Mouse (Mus musculus): ENCODE results near the gene Prx. TPM values are rescaled to one million over a fixed set of nuclear protein-coding genes. Genes with fewer than 3 reads are reported as not detected.

Prx gene
- polyA plus RNA-seq, 1 experiment from 2014 or later: 1.5 TPM

DNA sequence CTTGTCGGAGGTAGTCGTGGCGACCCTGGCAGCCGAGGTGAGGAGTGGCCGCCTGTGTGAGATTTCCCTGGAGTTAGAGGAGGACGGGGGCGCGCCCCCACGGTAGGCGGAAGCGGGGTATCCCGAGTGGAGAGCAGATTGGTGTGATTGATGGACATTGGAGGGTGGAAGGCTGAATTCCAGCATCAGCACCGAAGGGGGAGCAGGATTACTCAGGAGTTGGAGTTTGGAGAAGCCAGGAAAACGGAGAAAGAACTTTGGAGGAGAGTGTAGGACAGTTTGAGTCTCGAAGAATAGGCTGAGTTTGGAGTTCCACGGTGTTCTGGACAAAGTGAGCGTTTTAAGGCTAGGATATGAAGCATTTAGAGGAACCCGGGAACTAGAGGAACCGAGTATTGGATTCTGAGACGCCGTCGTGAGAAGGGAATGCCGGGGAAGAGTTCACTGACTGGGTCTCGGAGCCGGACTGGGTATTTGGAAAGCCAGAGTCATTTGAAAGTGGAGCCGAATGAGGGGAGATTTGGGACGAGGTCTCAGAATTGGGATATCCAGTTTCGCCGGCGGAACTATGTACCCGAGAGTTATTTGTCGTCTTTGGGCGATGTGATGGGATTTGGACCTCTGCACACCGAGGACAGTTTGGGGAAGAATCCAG, 25.2 kb upstream of the Prx start:
- Histone ChIP-seq H3K4me3 (peak overlapping the region; percentile 74), H3K27me3 (no peaks in the 10 kb centered on the region), H3K27ac (peak overlapping the region; percentile 75), H3K36me3 (ENCODE audit: poor library complexity, severe bottlenecking) (peaks cover 17% of the 10 kb centered on the region), H3K4me2 (peak overlapping the region; percentile 71), H3K9ac (peak overlapping the region; percentile 70), H3K4me1 (0 out of 2 replicates have a peak, but pooled peaks cover 14% of the 10 kb centered on the region), H3K9me3 (replicated peaks) (no peaks in the 10 kb centered on the region)
- under 1% methylated on average over 34 of the region's 34 CpGs for WGBS
- ATAC-seq: no peak

- ATAC-seq: peak; percentile 94
- Histone ChIP-seq H3K27me3 (no peaks in the 10 kb centered on the region), H3K9me3 (replicated peaks) (no peaks in the 10 kb centered on the region), H3K4me2 (peak overlapping the region; percentile 71), H3K36me3 (ENCODE audit: poor library complexity, severe bottlenecking) (peaks cover 17% of the 10 kb centered on the region), H3K4me1 (0 out of 2 replicates have a peak, but pooled peaks cover 14% of the 10 kb centered on the region), H3K9ac (peak overlapping the region; percentile 70), H3K4me3 (peak overlapping the region; percentile 74), H3K27ac (peak overlapping the region; percentile 75)
- 0% methylated on average over 23 of the region's 23 CpGs for WGBS
Observed at GRCm38 (mm10) chr7:27474490-27474954, 24.6 kb upstream of the Prx start.

- no peaks in the 10 kb centered on the region for H3K9me3 ChIP-seq (replicated peaks)
- H3K4me1 ChIP-seq: 0 out of 2 replicates have a peak, but pooled peaks cover 14% of the 10 kb centered on the region
- no peak overlapping the region for H3K9ac ChIP-seq
- H3K36me3 ChIP-seq (ENCODE audit: poor library complexity, severe bottlenecking): peaks cover 17% of the 10 kb centered on the region
- no peak overlapping the region for H3K27ac ChIP-seq
- peak overlapping the region; percentile 71 for H3K4me2 ChIP-seq
- no peak overlapping the region for H3K4me3 ChIP-seq
- H3K27me3 ChIP-seq: no peaks in the 10 kb centered on the region
- 97% methylated on average over 2 of the region's 2 CpGs for WGBS
- no peak for ATAC-seq
Observed at GRCm38 (mm10) chr7:27475596-27475995, 23.5 kb upstream of the Prx start.

DNA sequence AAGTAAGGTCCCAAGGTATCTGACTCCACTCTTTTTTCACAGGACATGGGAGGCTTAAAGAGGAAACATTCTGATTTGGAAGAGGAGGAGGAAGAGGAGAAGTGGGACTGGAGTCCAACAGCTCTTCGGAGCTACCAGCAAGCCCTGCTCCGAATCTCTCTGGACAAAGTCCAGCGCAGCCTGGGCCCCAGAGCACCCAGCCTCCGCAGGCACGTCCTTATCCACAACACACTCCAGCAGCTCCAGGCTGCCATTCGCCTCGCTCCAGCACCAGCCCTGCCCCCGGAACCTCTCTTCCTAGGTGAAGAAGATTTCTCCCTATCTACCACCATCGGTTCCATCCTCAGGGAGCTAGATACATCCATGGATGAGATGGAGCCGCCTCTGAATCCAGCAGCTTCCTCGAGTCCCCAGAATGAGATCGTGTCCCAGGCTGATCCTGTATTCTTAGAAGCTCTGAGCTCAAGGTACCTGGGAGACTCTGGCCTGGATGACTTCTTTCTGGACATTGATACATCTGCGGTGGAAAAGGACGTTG, 23.0 kb upstream of the Prx start:
- Histone ChIP-seq H3K4me2 (no peak overlapping the region), H3K27ac (no peak overlapping the region), H3K27me3 (no peaks in the 10 kb centered on the region), H3K9me3 (replicated peaks) (no peaks in the 10 kb centered on the region), H3K4me1 (peaks cover 14% of the 10 kb centered on the region; the same call in 1 of the 2 replicates), H3K4me3 (no peak overlapping the region), H3K36me3 (ENCODE audit: poor library complexity, severe bottlenecking) (peaks cover 17% of the 10 kb centered on the region), H3K9ac (0 out of 2 replicates have a peak overlapping the region, but pooled peaks have one; percentile 16)
- WGBS: 97% methylated on average over 14 of the region's 14 CpGs
- no peak for ATAC-seq

DNA sequence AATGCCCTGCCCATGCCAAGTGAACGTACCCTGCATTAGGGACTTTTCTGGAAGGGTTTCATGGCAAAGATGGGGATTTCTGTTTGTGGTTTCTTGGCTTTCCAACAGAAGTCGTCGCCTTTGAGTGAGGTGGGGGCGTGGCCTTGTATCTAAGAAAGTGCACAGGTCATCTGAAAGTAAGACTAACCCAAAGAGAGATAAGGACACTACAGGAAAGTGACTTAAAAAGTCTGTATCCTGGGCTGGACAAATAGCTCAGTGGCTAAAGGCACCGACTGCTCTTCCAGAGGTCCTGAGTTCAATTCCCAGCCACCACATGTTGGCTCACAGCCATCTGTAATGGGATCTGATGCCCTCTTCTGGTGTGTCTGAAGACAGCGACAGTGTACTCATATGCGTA, 20.6 kb upstream of the Prx start:
- no peak overlapping the region for H3K4me3 ChIP-seq
- 86% methylated on average over 7 of the region's 7 CpGs for WGBS
- H3K27me3 ChIP-seq: no peaks in the 10 kb centered on the region
- H3K27ac ChIP-seq: no peak overlapping the region
- no peak overlapping the region for H3K4me2 ChIP-seq
- ATAC-seq: no peak
- H3K9ac ChIP-seq: no peak overlapping the region
- H3K4me1 ChIP-seq: peaks cover 18% of the 10 kb centered on the region
- H3K36me3 ChIP-seq (ENCODE audit: poor library complexity, severe bottlenecking): peaks cover 17% of the 10 kb centered on the region
- no peaks in the 10 kb centered on the region for H3K9me3 ChIP-seq (replicated peaks)

DNA sequence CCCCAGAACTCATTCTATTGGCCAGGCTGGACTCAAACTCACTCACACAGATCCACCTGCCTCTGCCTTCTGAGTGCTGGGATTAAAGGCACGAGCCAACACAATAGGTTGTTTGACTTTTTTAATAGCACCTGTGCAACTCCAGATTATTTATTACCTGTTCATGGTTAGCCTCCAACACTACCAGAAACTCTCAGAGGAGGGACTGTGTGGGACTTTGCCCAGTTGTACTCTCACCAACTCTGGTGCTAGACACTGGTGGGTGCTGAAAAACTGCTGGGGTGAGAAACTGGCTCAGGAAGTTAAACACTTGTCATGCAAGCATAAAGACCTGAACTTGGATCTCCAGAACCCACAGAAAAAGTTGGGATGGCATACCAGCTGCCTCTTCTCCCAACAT, 19.4 kb upstream of the Prx start:
- Histone ChIP-seq H3K4me3 (no peak overlapping the region), H3K36me3 (ENCODE audit: poor library complexity, severe bottlenecking) (peaks cover 17% of the 10 kb centered on the region), H3K27me3 (no peaks in the 10 kb centered on the region), H3K27ac (no peak overlapping the region), H3K9ac (no peak overlapping the region), H3K4me1 (peaks cover 18% of the 10 kb centered on the region), H3K4me2 (no peak overlapping the region), H3K9me3 (replicated peaks) (no peaks in the 10 kb centered on the region)
- no peak for ATAC-seq
- 82% methylated on average over 1 of the region's 1 CpGs for WGBS

GRCm38 (mm10) chr7:27480506-27480905, 18.6 kb upstream of the Prx start:
- no peaks in the 10 kb centered on the region for H3K27me3 ChIP-seq
- no peak overlapping the region for H3K9ac ChIP-seq
- H3K4me3 ChIP-seq: no peak overlapping the region
- H3K4me2 ChIP-seq: no peak overlapping the region
- H3K27ac ChIP-seq: no peak overlapping the region
- peaks cover 17% of the 10 kb centered on the region for H3K36me3 ChIP-seq (ENCODE audit: poor library complexity, severe bottlenecking)
- no peak for ATAC-seq
- peaks cover 10% of the 10 kb centered on the region for H3K4me1 ChIP-seq
- H3K9me3 ChIP-seq (replicated peaks): no peaks in the 10 kb centered on the region
- 62% methylated on average over 3 of the region's 3 CpGs for whole genome bisulfite sequencing

DNA sequence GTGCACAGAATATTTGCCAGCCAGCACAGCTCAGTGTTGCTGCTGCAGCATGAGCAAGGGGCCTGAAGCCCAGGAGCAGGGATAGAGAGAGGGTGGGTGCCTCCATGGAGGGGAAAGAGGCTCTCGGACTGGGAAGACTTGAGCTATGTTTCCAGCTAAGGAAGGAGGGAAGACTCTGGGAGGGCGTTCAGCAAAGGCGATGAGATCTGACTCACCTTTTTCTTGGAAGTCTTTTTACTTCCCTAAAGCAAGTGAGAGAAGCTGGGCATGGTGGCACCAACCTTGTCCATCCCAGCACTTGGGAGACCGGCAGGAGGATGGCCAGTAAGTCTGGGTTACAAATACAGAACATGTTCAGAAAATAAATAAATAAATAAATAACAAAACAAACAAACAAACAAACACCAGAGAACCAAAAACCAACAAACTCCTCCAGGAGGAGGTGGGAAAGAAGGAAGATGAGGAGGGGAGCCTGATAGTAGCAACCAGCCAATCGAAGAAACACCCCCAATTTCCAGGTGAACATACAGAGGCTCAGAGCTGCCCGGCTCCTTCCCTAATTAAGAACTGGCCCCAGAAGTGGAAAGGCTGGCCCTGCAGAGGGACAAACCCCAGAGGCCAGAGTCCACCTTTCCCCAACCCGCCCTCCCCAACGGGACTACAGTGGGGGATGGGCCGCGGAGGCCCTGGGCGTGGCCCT, 18.0 kb upstream of the Prx start:
- Histone ChIP-seq H3K27me3 (no peaks in the 10 kb centered on the region), H3K4me2 (peak overlapping the region; percentile 67), H3K9me3 (replicated peaks) (no peaks in the 10 kb centered on the region), H3K9ac (peak overlapping the region; percentile 59), H3K4me1 (peaks cover 10% of the 10 kb centered on the region), H3K27ac (peak overlapping the region; percentile 31; the same call in 1 of the 2 replicates), H3K4me3 (peak overlapping the region; percentile 36), H3K36me3 (ENCODE audit: poor library complexity, severe bottlenecking) (peaks cover 16% of the 10 kb centered on the region)
- ATAC-seq: no peak
- 13% methylated on average over 8 of the region's 11 CpGs for WGBS

DNA sequence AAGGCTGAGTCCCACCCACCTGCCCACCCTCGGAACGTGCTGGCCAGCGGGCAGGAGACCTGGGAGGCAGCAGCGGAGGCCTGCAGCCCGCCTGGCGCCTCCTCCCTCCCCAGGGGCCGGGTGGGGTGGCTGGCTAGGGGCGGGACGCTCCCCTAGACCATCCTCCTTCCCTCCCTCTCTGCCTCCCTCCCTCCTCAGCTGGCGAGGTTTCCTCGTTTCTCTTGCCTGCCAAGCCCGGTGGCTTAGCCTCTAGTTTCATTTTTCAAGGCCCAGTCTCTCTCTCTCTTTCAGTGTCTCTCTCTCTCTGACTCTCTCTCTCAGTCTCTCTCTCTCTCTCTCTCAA, 17.5 kb upstream of the Prx start:
- peak overlapping the region; percentile 31; the same call in 1 of the 2 replicates for H3K27ac ChIP-seq
- H3K4me2 ChIP-seq: peak overlapping the region; percentile 67
- no peaks in the 10 kb centered on the region for H3K9me3 ChIP-seq (replicated peaks)
- peaks cover 11% of the 10 kb centered on the region; the same call in 1 of the 2 replicates for H3K36me3 ChIP-seq (ENCODE audit: poor library complexity, severe bottlenecking)
- peak overlapping the region; percentile 59 for H3K9ac ChIP-seq
- peak; percentile 83 for ATAC-seq
- peaks cover 12% of the 10 kb centered on the region for H3K4me1 ChIP-seq
- WGBS: 0% methylated on average over 9 of the region's 12 CpGs
- H3K27me3 ChIP-seq: no peaks in the 10 kb centered on the region
- H3K4me3 ChIP-seq: peak overlapping the region; percentile 36

GRCm38 (mm10) chr7:27483860-27484259, 15.3 kb upstream of the Prx start:
- no peaks in the 10 kb centered on the region for H3K27me3 ChIP-seq
- H3K4me1 ChIP-seq: peaks cover 22% of the 10 kb centered on the region
- 86% methylated on average over 4 of the region's 4 CpGs for WGBS
- H3K27ac ChIP-seq: no peak overlapping the region
- H3K9me3 ChIP-seq (replicated peaks): no peaks in the 10 kb centered on the region
- H3K9ac ChIP-seq: no peak overlapping the region
- no peak overlapping the region for H3K4me3 ChIP-seq
- no peak for ATAC-seq
- H3K36me3 ChIP-seq (ENCODE audit: poor library complexity, severe bottlenecking): no peaks in the 10 kb centered on the region
- H3K4me2 ChIP-seq: no peak overlapping the region

GRCm38 (mm10) chr7:27486102-27486769, 12.9 kb upstream of the Prx start:
- Histone ChIP-seq H3K27me3 (peaks cover 9% of the 10 kb centered on the region; the same call in 1 of the 2 replicates), H3K27ac (no peak overlapping the region), H3K4me1 (peaks cover 26% of the 10 kb centered on the region), H3K4me2 (peak overlapping the region; percentile 66), H3K4me3 (peak overlapping the region; percentile 76), H3K36me3 (ENCODE audit: poor library complexity, severe bottlenecking) (no peaks in the 10 kb centered on the region), H3K9ac (peak overlapping the region; percentile 9; the same call in 1 of the 2 replicates), H3K9me3 (replicated peaks) (no peaks in the 10 kb centered on the region)
- ATAC-seq: peak; percentile 2; the same call in 1 of the 2 replicates
- 6% methylated on average over 13 of the region's 13 CpGs for WGBS

Measured in forebrain, embryonic 13.5 days (tissue).